Mouse (Mus musculus) left cerebral cortex, postnatal 4 days (tissue): ENCODE measurements around the gene Rundc3b. TPM values are rescaled to one million over a fixed set of nuclear protein-coding genes. Genes with fewer than 3 reads are reported as not detected.

Experiments used
- DNase-seq: peaks from one replicate; pipeline ENCODE4 v3.0.0-alpha.2; 2022
- intact Hi-C: fragments of 180-260 bp; cut with DNase I; formaldehyde crosslinking; loops from one replicate; pipeline ENCODE4 v1.15.1; 2025
- total RNA-seq, 2 experiments: library from RNA; stranded (reverse); gene quantifications; 2 replicates each; pipeline ENCODE4 v1.2.3; 2021

The Rundc3b gene
- total RNA-seq, 2 experiments from 2014 or later: 62.0 to 63.5 TPM

GRCm38 (mm10) chr5:8489471-8490110 is 133.2 kb downstream of the Rundc3b start:
- intact Hi-C loops: loop anchor here (10.0 kb wide), 1 partner anchor 355 kb away; no protein-coding TSS in a partner anchor
- no peak for DNase-seq

- DNase-seq: no peak
- intact Hi-C loops: loop anchor here (10.0 kb wide), 1 partner anchor 356 kb away; no protein-coding TSS in a partner anchor
These were observed 134.0 kb downstream of the Rundc3b start for GRCm38 (mm10) chr5:8488701-8489297.

GRCm38 (mm10) chr5:8487989-8488700 is 134.6 kb downstream of the Rundc3b start:
- intact Hi-C loops: loop anchor here (10.0 kb wide), 1 partner anchor 357 kb away; no protein-coding TSS in a partner anchor
- no peak for DNase-seq

GRCm38 (mm10) chr5:8456561-8456960 is 166.2 kb downstream of the Rundc3b start:
- intact Hi-C loops: no loop called here
- DNase-seq: no peak

- intact Hi-C loops: no loop called here
These were observed 167.2 kb downstream of the Rundc3b start for GRCm38 (mm10) chr5:8455565-8455964.

More at GRCm38 (mm10) chr5:8455565-8455964, 167.2 kb downstream of the Rundc3b start:
- DNase-seq: no peak

Other genes starting within 250 kb of the Rundc3b start
- 10 to 100 TPM; 10.1 to 11.6 TPM for gene Dbf4, start 200.2 kb downstream of the Rundc3b start, total RNA-seq
- 10 to 100 TPM; 14.9 to 16.3 TPM for gene Slc25a40, start 200.1 kb downstream of the Rundc3b start, total RNA-seq
- gene Abcb1a, start 37.1 kb upstream of the Rundc3b start, total RNA-seq: 1 to 10 TPM; 7.2 to 7.7 TPM
- gene Abcb1b, start 175.2 kb upstream of the Rundc3b start, total RNA-seq: 1 to 10 TPM; 1.3 to 2.4 TPM